Mouse (Mus musculus) lung, adult 2 months (tissue): ENCODE measurements around the gene Nap1l3. TPM values are rescaled to one million over a fixed set of nuclear protein-coding genes. Genes with fewer than 3 reads are reported as not detected.
A peak's percentile ranks its signal among the peaks of the same experiment; 100 is the strongest.

ENCODE experiments used
- DNase-seq: peaks from one replicate; pipeline ENCODE4 v3.0.0; 2022
- H3K4me1 ChIP-seq: fragments of 200-500 bp; 2 replicates; pipeline ENCODE4 v1.6.1; 2011; ENCODE audit warnings: low read length; ENCODE audit not compliant: control insufficient read depth, insufficient read depth
- H3K4me3 ChIP-seq: fragments of 200-500 bp; replicated peaks from 2 replicates; pipeline ENCODE3; 2011; ENCODE audit warnings: low read depth, mild to moderate bottlenecking, control low read depth, low read length; ENCODE audit errors: extremely low read depth
- CTCF ChIP-seq: fragments of 200-500 bp; IDR thresholded peaks from 2 replicates; pipeline ENCODE4 v1.5.1; 2011; ENCODE audit warnings: mild to moderate bottlenecking, low read length, control low read depth; ENCODE audit not compliant: insufficient read depth
- POLR2A ChIP-seq: fragments of 200-500 bp; IDR thresholded peaks from 2 replicates; pipeline ENCODE4 v1.6.1; 2011; ENCODE audit warnings: low read depth, mild to moderate bottlenecking, control low read depth, low read length, borderline replicate concordance; ENCODE audit errors: extremely low read depth
- WGBS: fragments of 180-500 bp; shearing (Covaris S2); methylation state at CpG from one replicate; pipeline ENCODE4 v1.1.7; 2018; 5-methylcytosine and 5-hydroxymethylcytosine counted together
- polyA plus RNA-seq: library from polyadenylated mRNA; depleted of rRNA; stranded (reverse); fragments of >200 nt; gene quantifications from 2 replicates; pipeline ENCODE4 v1.2.3, GENCODE M21; 2012; rRNA removed

Gene Nap1l3
- polyA plus RNA-seq = 0.96 and 1.7 TPM in 2 replicates

DNA sequence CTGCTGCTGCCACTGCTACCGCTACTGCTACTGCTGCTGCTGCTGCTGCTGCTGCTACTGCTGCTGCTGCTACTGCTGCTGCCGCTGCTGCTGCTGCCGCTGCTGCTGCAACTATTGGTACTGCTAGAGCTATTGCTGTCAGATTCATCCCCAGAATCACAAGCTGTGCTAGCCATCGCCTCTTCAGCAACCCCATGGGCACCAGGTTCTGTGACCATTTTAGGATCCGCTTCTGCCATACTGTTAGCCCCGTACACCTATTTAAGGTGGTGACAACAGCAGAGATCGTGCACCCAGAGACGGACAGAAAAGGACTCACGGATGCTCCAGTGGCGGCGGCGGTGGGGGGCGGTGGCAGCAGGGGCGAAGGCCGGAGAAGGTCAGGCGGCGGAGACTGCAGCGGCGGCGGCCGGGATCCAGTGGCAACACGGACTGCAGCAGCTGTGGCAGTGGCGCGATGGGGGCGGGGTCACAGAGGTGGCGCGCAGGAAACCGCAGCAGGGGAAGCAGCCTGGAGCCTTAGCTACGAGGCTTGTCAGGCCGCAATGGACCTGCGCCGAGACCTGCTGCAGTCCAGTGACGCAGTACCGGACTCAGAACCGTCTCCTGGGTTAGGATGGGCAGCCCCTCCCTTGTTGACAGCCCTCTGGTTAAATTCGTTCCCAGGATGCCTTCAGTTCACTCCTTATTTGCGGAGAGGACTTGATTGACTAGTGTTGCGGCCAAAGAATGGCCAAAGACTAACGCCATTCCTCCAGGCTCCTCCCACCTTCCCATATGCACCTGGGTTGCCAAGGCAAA, at the start of gene Nap1l3:
TSS of gene Nap1l3 (minus strand) at position 621 of the 801 bp plus-strand sequence.
- no peaks in the 10 kb centered on the region for H3K4me1 ChIP-seq
- peak within 1 kb of the TSS; percentile 75 for H3K4me3 ChIP-seq
- 11% methylated on average over 39 of the region's 39 CpGs for WGBS
- TF ChIP-seq CTCF (no peak), POLR2A (peak; percentile 24; the same call in 1 of the 2 replicates)
- DNase-seq = peak; percentile 23

DNA sequence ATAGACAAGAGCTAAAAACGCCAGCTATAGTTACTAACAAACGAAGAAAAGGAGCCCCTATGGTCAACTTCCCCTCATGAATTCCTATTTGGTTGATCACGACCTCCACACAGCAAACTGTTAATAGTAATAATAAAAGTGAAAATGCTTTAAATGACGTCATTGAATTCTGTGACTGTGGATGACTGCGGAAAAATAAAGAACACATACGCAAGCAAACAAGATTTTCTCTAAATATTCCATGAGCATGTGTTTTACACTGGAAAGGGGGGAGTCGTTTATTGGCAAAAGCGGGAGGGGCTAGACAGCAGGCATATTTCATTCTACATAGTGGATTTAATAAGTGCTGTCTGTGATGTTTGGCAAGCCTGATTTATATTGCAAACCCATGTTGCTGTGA, 451 bp upstream of the Nap1l3 start:
- DNase-seq = no peak
- 19% methylated on average over 8 of the region's 8 CpGs for WGBS
- no peak for TF ChIP-seq CTCF
- no peak for TF ChIP-seq POLR2A
- Histone ChIP-seq H3K4me1 (no peaks in the 10 kb centered on the region), H3K4me3 (no peak overlapping the region)
